Mouse (Mus musculus) ovary, adult 2 months (tissue): Measurements from ENCODE around the gene Bclaf3. TPM values are rescaled to one million over a fixed set of nuclear protein-coding genes. Genes with fewer than 3 reads are reported as not detected.

ENCODE experiments used
- polyA plus RNA-seq: library from polyadenylated mRNA; depleted of rRNA; stranded (reverse); fragments of >200 nt; gene quantifications from 2 replicates; pipeline ENCODE4 v1.2.3, GENCODE M21; 2012; rRNA removed

Gene Bclaf3
- polyA plus RNA-seq: 1.5 and 1.8 TPM in 2 replicates

DNA sequence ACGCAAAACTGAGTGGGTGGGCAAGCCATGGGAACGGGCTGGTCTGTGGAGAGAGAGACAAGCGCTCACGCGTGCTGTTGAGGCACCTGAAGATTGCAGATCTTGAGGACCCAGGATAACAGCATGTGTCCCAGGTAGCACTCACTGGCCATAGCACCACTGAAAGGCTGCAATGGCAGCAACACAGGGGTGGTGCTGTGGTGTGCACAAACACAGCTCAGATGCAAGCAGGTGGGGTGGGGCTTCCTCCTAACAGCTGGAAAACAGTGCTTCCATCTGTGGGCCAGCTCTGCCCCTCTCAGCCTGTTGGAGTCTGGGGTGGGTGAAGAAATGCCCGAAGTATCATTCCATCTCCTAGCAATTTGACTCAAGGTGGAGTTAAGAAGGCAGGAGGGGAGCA, at the start of gene Bclaf3:
Bclaf3 (plus strand) TSS at position 301 of the 400 bp plus-strand sequence.

GRCm38 (mm10) chrX:159626907-159627587, 100.6 kb downstream of the Bclaf3 start, which contains the start of gene Sh3kbp1:
Gene Sh3kbp1, plus strand, starts transcription at chrX:159627272.

Other genes with a start within 250 kb of the Bclaf3 start
- gene Eif1ax, start 154.5 kb upstream of the Bclaf3 start, polyA plus RNA-seq: 63.0 and 210 TPM in 2 replicates
- gene Map7d2, start 112.1 kb upstream of the Bclaf3 start, polyA plus RNA-seq: 0.11 and 0.15 TPM in 2 replicates
- 14.0 and 17.4 TPM in 2 replicates for gene Sh3kbp1, start 100.6 kb downstream of the Bclaf3 start, polyA plus RNA-seq